Mouse (Mus musculus): ENCODE measurements around the gene Wdr78.

DNA sequence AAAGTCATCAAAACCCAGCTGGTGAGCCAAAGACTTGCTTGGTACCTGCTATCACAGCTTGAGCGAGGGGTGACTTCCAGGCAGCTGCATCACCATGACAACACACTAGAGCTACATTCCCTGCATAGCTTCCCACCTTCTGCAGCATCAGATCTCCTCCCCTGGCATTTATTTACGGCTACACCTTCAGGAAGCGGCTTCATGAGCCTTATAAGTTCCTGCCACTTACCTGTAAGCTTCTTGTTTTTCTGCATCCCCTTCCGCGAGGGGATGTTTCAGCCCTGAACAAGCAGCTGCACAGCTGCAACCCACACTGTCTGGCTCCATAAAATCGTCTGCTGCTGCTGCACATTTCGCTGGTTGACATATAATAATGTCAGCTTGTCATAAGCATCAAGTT is 102.5 kb downstream of the Wdr78 start:
- no peak for TF ChIP-seq CTCF (IDR thresholded peaks at IDR 0.05; ENCODE audit: borderline replicate concordance, insufficient read depth, low read length)
- no peak for TF ChIP-seq POLR2A (IDR thresholded peaks at IDR 0.05; ENCODE audit: low read depth, low read length)
